Mouse (Mus musculus): ENCODE measurements around the gene Mmaa. TPM values are rescaled to one million over a fixed set of nuclear protein-coding genes. Genes with fewer than 3 reads are reported as not detected.

Mmaa gene
- total RNA-seq, 2 experiments from 2014 or later: 36.1 to 42.9 TPM

DNA sequence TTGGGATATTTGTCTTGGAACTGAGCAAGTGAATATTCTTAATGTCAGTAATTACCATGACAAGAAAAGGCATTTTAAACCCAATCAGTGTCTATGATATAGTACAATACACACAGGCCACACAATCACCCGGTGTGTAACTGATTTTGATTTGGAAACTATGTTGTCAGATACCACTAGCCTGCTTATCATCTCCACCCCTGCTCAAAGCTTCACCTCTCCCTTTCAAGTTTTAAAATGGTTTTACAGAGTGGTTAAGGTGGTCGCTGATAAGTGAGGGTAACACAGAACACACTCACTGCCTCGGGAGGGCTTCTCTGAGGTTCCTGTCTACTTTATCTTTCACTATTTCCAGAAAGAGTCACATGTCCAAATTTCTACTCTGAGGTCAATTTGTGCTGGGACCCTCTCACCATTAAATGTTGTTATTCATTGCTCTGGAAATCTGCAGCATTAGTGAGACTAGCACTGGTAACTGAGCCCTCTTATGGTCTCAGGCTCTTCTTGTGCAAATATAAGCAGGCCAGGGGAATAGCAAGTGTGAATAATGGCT lies 1.9 kb downstream of the Mmaa start:
- DNase-seq: no peak

DNA sequence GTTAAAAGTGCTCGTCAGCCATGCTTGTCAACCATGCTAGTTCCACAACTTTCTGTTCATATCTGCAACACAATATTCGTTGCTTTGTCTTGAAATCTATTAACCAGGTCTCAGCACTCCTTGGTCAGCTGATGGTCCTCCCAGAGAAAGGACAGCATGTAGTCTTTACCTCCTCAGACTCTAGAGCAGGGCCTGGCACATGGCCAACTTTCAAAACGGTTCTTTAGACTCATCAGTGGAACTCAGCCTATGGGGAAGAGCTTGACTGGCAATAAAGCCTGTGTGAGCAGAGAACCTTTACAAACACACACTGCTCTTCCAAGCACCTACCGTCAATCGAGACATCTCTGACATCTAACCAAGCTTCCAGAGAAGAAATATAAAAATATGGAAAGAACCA lies 5.1 kb downstream of the Mmaa start:
- intact Hi-C loops (cut with DNase I): no loop called here
- DNase-seq: peak in 1 of 2 experiments; percentile 15

More for the DNA sequence above, 1.9 kb downstream of the Mmaa start:
- intact Hi-C loops (cut with DNase I): loop anchor here (5.0 to 10.0 kb wide), 3 partner anchors 85 to 1058 kb away; no protein-coding TSS in a partner anchor

DNA sequence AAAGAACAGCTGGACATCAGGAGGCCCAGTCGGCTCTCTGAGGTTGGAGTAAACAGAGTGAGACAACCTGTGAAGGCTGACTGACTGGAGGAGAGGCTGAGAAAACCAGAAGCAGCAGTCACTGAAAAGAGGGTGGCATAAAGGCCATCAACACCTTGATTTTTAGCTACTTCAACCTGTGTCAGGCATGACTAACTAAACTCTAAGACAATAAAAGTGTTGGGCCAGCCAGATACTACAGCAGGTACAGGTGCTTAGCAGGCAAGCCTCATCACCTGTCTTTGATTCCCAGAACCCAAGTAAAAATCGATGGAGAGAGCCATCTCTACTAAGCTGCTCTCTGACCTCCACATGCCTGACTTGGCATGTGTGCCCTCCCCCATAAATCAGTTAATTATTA lies 6.1 kb downstream of the Mmaa start:
- DNase-seq: no peak
- intact Hi-C loops (cut with DNase I): no loop called here

DNA sequence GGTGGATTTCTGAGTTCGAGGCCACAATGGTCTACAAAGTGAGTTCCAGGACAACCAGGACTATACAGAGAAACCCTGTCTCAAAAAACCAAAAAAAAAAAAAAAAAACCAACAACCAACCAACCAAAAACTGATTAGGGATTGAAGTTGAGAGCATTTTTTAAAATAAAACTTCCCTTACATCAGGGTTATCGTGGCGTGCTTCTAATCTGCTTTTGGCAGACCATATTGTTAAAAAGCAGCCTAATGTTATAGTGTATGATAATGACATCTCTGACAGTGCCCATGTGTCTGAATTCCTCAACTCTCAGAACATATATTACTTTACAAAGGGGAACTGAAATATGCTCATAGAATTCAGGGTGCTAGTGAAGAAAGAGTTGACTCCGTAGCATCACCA lies 6.5 kb downstream of the Mmaa start:
- no peak for DNase-seq
- intact Hi-C loops (cut with DNase I): no loop called here

DNA sequence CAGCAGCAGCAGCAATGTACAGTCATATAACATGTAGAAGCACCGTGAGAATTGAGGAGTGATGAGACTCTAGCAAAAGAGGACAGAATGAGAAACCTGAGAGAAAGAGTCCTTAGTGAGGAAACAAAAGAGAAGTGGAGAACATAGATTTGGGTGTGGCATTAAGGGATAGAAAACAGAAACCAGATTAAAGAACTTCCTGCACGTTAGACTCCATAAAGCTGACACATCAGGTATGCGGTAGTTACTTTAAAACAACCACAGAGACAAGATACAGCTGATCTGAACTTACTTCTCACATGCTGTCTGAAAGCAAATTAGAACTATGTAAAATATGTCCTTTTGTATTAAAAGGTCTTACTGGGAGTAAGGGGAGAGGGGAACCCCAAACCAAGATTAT lies 8.3 kb downstream of the Mmaa start:
- DNase-seq: no peak
- intact Hi-C loops (cut with DNase I): no loop called here

DNA sequence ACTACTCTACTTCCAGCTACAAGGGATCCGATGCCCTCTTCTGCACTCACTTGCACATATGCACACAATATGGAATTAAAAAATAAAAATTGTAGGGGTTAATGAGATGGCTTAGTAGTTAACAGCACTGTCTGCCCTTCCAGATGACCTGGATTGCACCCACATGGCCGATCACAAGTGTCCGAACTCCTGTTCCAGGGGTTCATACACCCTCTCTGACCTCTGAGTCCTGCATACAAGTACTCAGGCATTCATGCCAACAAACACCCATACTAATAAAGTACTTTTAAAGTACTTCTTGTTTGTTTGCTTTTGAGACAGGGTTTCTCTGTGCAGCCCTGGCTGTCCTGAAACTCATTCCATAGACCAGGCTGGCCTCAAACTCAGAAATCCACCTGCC lies 10.1 kb downstream of the Mmaa start:
- no peak for DNase-seq
- intact Hi-C loops (cut with DNase I): no loop called here

DNA sequence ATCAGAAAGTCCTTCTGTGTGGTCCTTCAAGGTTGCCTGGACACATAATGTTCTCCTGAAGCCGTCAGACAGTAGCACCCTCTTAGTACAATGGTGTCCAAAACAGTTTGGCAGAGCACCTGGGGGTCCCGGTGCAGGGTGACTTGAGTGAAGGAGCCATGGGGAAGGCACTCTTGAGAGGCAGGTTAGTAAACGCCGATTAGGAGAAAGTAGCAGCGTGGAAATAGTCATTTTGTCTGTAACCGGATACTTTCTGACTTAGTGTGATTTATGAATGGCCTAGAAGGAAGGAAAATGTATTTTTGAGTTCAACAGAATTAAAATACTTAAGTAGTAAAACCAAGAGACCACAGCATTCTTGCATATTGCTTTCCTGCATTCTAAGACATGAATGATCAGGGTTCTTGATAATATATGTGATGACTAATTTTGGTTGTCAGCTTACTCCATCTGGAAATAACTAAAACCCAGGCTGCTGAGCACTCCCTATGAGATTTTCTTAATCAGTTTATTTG lies 13.3 kb downstream of the Mmaa start:
- intact Hi-C loops (cut with DNase I): no loop called here
- DNase-seq: no peak

DNA sequence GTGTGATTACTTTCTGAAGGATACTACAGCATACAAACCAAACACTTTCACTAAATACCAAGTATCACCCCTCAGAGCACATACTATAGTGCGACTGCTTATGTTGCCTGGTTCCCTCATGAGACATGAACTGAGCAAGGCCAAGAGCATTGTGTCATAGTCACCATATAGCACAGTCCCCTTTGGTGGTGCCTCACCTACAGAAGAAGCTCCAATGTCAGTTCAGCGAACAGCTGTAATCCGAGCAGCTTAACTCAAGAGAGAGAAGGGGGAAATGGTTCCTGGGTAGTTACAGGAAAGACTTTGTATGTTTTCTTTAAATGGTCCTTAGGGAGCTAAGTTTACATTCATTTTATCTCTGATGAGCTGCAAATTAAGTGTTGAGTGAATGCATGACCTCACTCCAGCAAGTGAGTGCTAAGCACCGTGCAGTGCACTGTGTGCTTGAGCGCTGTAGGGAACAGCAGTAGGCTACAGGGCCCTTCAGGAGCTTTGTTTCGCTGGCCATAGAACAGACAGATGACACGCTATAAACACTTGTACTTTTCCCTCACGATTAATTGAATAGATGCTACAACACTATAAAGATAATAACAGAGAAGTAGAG lies 17.4 kb downstream of the Mmaa start:
- intact Hi-C loops (cut with DNase I): no loop called here
- no peak for DNase-seq

DNA sequence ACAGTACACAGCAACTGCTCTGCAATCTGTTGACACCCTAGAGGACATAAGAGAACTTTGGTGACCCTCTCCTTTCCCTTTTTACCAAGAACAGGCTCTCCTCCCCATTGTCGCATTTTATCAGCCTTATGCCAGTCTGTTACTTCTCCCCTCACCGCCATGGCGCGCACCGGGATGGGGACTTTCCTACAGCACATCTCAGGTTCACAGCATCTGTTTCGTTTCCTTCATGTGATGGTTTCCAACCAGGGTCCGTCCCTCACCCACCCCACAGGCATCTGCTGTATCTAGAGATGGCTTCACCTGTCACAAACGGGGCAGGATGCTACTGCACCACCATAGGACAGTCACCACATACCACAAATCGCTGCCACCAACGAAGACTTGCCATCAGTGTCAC lies 19.8 kb downstream of the Mmaa start:
- intact Hi-C loops (cut with DNase I): no loop called here
- DNase-seq: no peak

DNA sequence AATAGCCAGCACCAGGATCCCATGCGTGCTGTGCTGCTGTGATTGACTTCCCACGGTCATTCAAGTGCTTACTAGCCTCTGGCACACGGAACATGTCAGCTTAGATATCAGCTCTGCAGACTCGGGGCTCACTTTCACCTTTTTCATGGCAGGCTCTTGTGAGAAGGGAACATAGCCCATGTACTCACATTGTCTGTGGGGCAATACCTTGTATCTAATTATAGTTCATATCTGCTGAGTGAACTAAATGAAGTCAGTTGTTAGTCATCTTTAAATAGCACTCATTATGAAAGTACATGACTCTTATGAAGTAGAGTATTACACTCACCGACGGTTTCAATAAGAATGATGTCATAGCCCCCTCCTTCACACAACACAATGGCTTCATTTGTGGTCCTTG lies 21.0 kb downstream of the Mmaa start:
- intact Hi-C loops (cut with DNase I): no loop called here
- DNase-seq: no peak

DNA sequence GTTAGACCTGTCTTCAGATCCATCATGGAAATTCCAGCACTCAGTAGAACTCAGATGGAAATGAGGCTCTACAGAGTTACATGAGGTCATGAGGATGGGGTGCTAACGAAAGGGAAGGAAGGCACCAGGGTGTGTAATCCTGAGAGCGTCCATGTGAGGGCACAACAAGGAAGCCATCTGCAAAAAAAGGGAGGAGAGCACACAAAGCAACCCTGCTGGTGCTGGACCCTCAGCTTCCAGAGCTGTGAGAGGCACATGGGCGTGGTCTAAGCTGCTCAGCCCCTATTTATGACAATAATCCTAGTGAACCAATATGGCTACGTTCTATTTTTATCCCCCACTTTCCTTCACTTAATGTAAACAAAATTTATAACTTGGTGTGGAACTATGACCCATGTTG lies 22.1 kb downstream of the Mmaa start:
- intact Hi-C loops (cut with DNase I): no loop called here
- DNase-seq: no peak

DNA sequence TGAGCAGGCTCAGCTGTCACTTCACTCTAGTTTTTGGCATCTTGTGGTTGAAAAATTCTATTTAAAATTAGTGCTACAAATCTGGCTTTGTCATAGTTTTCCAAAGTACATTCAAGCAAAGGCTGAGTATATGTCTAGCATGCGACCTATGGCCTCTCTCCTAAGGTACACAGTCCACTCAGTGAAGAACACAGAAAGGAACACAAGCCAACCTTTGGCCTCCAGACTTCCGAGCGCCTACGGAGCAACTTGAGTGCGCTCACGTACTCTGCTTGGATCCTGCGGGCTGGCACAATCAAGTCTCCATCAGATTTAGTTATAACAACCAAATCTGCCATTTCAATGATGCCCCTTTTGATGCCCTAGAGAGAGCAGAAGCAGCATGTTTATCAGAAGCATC lies 25.8 kb downstream of the Mmaa start:
- DNase-seq: no peak
- intact Hi-C loops (cut with DNase I): no loop called here

DNA sequence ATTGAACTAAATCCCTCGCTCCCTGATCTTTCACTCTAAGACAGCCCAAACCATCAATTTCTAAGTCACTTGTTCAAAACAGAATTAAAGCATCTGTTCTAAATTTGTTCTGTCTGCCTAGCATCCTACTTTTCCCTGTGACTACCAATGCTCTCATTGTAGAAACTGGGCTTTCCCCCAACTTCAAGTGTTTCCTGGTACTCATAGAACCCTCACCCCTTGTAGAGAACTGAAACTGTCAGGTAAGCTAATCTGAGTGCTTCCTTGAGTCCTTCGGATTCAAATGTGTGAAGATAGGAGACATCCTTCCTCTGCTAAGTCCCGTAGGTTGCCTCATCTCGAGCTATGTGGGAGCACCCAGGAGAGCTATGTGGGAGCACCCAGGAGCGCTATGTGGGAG lies 32.8 kb downstream of the Mmaa start:
- DNase-seq: no peak
- intact Hi-C loops (cut with DNase I): no loop called here

DNA sequence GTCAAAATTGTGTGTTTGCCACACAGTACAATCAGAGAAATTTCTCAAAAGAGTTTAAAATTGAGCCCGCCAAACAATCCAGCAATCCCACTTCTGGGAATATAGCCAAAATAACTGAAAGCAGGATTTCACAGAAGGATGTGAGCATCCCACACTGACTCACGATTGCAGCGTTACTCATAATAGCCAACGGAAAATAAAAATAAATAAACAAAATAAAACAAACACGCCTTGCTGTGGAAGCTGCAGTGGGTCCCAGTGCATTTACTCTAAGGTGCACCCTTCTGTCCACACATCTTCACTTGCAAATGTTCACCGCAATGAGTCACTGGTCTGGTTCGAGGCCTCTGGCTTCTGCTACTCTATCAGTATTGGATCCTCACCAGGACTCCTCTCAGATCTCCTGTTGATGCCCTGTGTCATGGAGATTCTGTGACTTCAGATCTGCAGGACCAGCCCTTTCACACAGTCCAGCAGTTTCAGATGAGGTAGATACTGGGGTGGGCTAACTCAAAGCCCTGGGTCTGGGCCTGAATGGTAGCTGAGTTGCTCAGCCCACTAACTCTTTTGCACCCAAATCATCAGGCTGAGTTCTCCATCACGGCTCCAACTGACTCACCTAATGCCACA lies 38.5 kb downstream of the Mmaa start:
- intact Hi-C loops (cut with DNase I): no loop called here
- no peak for DNase-seq

DNA sequence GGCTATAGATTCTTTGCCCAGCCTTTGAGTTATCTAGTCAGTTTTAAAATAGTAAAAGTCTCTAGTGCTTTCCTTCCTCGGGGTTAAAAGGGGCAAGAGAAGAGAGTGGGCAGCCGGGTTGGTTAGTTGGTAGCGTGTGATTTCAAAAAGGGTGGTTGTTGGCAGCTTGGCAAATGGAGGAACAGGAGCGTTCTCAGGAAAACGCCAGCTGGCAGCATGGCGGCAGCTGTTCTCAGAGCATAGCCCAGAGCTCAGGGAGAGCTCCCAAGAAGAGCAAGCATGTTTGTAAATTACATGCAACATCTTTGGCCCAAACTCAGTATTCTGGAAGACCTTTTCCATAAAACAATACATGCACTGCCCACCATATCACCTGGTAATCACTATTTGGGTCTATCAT lies 41.0 kb downstream of the Mmaa start:
- intact Hi-C loops (cut with DNase I): no loop called here
- DNase-seq: no peak

DNA sequence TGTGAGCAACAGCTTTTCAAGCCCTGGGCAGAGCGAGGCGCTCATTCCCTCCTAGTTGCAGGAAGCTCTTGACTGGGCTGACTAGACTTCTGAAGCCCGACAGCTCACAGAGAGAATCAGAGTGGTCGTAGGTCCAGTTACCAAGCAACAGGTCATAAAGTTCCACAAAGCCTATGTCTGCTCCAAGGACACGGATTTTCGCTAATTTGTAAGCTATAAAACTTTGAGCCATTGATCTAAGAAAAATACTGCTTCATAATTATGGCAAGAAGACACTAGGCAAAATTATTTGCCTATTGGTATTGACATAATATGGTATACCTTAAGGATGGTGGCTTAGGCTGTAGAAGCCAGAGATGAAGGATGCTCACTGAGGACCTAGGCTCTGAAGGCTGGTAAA lies 46.3 kb downstream of the Mmaa start, which contains the start of gene 1700011L22Rik:
Gene 1700011L22Rik, minus strand, starts transcription at position 101 of the 400 bp plus-strand sequence.
- DNase-seq: no peak
- intact Hi-C loops (cut with DNase I): no loop called here

DNA sequence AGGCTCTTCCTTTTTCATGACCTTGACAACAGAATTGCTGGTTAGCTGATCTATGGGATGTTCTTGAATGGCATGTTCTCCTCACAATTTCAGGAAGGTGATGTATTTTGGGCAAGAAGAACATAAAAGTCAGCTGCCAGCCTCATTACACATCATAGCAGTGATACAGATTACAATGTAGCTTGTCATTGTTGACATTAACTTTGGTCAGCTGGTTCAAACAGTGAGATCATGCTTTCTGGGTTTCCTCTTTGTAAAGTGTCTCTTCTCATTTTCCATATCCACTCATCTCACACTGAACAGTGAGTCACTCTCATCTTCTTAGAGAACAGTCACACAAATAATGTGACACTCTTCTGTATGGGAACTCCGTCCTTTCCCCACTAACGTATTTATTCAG lies 51.3 kb downstream of the Mmaa start:
- intact Hi-C loops (cut with DNase I): no loop called here
- DNase-seq: no peak

DNA sequence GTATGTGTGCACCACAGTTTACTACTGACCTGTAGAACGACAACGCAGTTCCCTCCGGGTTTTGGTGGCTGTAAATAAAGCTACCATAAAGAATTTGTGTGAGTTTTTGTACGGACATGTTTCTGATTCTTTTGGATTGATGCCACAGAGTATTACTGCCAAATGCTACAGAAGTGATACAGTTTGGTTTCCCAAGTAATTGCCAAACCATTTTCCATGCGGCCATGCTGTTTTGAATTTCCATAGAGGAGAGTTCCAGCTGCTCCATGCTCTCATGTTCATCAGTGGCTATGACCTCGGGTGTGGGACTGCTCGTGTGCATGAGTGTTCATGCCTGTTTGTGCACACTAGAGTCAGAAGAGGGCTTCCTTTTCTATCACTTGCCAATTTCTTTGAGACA lies 54.7 kb downstream of the Mmaa start:
- DNase-seq: no peak
- intact Hi-C loops (cut with DNase I): no loop called here

DNA sequence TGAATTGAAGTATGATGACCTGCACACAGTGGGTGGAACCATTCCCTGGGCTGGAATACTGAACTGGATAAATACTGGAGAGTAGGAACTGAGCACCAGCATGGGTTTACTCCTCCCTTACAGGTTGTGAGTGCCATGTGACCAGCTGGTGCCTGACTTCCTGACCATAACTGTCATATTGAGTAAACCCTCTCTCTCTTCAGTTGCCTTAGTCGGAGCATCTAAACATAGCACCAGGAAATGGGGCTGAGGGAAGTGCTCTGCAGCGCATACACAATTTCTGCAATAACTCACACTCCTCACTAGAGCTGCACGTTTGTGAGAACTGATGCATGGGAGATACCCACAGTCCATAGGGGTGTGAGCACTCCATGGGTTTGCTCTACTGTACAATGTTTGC lies 55.4 kb downstream of the Mmaa start:
- intact Hi-C loops (cut with DNase I): no loop called here

DNA sequence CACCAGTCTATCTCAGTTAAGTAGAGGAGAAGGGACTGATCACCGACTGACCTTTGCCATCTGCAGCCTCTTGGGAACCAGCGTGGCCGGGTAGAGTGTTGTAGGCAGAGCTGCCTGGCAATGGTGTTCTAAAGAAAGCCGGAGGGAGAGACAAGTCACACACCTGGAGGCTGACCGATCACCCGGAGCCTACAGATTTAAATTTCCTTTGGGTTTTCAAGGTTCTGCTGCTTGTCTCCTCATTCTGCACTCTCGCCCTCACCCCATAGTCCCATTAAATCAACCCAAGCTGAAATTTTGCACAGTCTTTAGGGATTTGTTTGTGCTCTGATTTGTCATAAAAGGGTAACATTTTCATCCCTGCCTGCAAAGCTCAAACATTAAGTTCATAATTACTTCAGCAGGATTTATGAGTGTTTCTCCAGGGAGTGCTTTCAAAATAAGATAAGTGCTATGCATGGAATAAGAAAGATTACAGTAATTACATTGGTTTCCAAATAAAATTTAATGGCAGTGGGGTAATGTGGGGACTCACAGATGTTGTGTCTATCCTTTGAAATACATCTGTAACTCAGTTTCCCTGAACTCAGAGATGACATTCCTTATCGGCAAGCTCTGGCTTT lies 65.4 kb downstream of the Mmaa start:
- intact Hi-C loops (cut with DNase I): no loop called here

More for the DNA sequence above, 55.4 kb downstream of the Mmaa start:
- no peak for DNase-seq

DNA sequence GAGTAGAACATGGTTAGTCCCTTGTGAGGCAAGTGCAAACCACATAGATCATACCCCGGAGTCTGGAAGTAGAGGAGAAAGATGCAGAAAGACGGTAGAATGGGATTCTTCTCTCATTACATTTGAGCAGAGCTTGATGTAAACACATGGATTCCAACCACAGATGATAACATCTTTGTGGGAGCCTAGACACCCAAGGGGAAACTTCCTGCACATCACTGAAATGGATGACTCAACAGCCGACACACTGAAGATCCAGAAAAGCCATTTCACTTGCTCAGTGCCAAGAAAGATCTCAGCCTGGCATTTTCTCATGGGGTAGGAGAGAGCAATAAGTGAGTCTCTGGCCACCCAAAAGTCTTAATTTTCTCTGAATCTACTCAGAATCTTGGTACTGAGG lies 66.8 kb downstream of the Mmaa start:
- no peak for DNase-seq
- intact Hi-C loops (cut with DNase I): no loop called here

More for the DNA sequence above, 65.4 kb downstream of the Mmaa start:
- no peak for DNase-seq

DNA sequence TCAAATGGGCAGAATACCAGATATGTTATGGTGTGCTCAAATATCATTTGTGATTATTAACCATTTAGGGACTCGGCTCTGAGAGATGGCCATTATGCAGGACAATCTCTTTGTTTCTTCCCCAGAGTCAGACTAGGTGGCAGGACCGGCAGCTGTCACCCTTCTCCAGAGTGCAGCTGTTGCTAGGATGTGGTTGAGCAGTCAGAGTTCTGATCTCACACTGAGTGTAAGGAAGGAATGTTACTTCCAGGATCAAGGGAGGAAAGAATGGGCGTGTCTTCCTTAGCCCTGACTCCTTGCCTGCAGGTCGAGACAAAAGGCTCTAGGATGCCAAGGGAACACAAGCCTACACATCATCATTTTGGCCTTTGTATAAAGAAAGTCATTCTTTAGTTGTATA lies 67.5 kb downstream of the Mmaa start:
- intact Hi-C loops (cut with DNase I): no loop called here
- DNase-seq: no peak

Data from heart, postnatal 36 days (tissue).